8 mouse cellular contexts compared by ENCODE assay signal in the genomic region with DNA sequence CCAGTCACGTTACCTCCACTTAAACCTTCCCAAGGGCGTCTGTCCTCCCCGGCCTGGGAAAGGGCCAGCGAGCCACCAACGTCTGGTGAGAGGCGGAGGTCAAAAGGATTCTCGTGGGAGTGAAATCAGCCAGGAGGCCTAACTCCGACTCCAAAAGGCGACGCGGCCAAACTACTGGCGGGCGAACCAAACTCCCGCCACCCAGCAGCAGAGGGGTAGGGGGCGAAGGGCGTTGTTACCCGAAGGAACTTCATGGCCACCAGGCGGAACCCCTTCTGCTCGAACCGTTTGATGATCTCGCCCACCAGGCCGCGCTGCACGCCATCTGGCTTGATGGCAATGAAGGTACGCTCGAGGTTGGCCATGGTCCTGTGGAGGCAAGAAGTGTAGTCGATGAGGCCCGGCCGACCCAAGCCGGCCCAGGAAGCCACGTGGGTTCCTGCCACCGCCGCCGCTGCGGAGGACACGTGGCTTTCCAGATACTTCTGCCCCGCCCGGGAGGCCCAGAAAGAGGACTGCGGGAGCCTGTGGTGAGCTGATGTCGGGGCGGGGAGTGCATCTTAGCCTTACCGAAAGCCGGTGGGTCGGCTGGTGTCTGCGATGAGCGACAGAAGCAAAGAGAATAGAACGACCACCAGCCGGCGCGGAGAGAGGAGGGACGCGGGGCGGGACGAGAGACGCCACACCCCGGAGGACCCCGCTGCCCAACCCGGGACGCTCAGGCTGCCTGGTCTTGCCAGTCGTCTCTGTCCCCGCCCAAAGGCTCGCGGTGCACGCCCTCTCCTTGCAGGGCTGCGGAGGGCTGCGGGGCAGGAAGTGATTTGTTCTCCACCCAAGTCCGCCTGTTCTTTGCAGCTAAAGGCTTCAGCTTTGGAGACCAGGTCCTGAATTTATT. TPM values are rescaled to one million over a fixed set of nuclear protein-coding genes. Genes with fewer than 3 reads are reported as not detected.
DNase-seq lines count a peak whose midpoint lies in the region; ATAC-seq and TF ChIP-seq lines count a peak whose summit lies in the region.

No protein-coding gene starts in this region.

- peak overlapping the region; percentile 97 for H3K27ac ChIP-seq in gastrocnemius, adult 2 months
- H3K27ac ChIP-seq in hindbrain, postnatal 0 days = peak overlapping the region; percentile 87
- H3K27ac ChIP-seq in left cerebral cortex, adult 2 months = peak overlapping the region; percentile 86
- peak overlapping the region; percentile 88 for H3K27ac ChIP-seq in macrophage

- H3K4me1 ChIP-seq in hindbrain, postnatal 0 days (ENCODE audit: insufficient read depth, low read length) = peaks cover 7% of the 10 kb centered on the region; the same call in 1 of the 2 replicates

- H3K4me2 ChIP-seq in hindbrain, postnatal 0 days (ENCODE audit: low read depth, low read length) = peak overlapping the region; percentile 93

- H3K4me3 ChIP-seq in gastrocnemius, adult 2 months = peak overlapping the region; percentile 75
- peak overlapping the region; percentile 63 for H3K4me3 ChIP-seq in hindbrain, postnatal 0 days (ENCODE audit: low read length)
- H3K4me3 ChIP-seq in left cerebral cortex, adult 2 months = peak overlapping the region; percentile 63
- H3K4me3 ChIP-seq in macrophage (ENCODE audit: inconsistent target) = peak overlapping the region; percentile 87

- peak; percentile 17; the same call in 1 of the 2 replicates for TF ChIP-seq CTCF in gastrocnemius, adult 2 months (IDR thresholded peaks at IDR 0.05)
- TF ChIP-seq CTCF in hindbrain, postnatal 0 days (IDR thresholded peaks at IDR 0.05; ENCODE audit: low read depth) = peak; percentile 52
- peak; percentile 19 for TF ChIP-seq CTCF in left cerebral cortex, adult 2 months (IDR thresholded peaks at IDR 0.05)

- peaks cover 35% of the 10 kb centered on the region for H3K36me3 ChIP-seq in hindbrain, postnatal 0 days (ENCODE audit: insufficient read depth, low read length)
- H3K36me3 ChIP-seq in macrophage (ENCODE audit: inconsistent target) = peaks cover 23% of the 10 kb centered on the region; the same call in 1 of the 2 replicates

- DNase-seq in gastrocnemius, adult 2 months = peak; percentile 97
- DNase-seq in hindbrain, postnatal 0 days (ENCODE audit: low spot score) = peak; percentile 92
- DNase-seq in left cerebral cortex, adult 2 months (ENCODE audit: extremely low spot score in 1 of 2, low spot score in 2 of 2) = peak; percentile 82
- DNase-seq in right cerebral cortex, adult 18-20 months = peak; percentile 91
- peak; percentile 86 for DNase-seq in urinary bladder, adult 2 months (ENCODE audit: low spot score)

- peak overlapping the region; percentile 62 for H3K9ac ChIP-seq in hindbrain, postnatal 0 days (replicated peaks; ENCODE audit: low read length)

- no peaks in the 10 kb centered on the region for H3K9me3 ChIP-seq in hindbrain, postnatal 0 days (ENCODE audit: low read length)

- peaks cover 36% of the 10 kb centered on the region for H3K79me2 ChIP-seq in macrophage (ENCODE audit: inconsistent target)

- H3K27me3 ChIP-seq in hindbrain, postnatal 0 days (ENCODE audit: insufficient read depth, low read length) = no peaks in the 10 kb centered on the region

- under 1% methylated on average over 66 of the region's 67 CpGs for WGBS in hindbrain, postnatal 0 days
- under 1% methylated on average over 60 of the region's 67 CpGs for WGBS in macrophage (ENCODE audit: missing documents)

- intact Hi-C loops in gastrocnemius, adult 2 months (cut with DNase I) = loop anchor here (5.0 kb wide), 1 partner anchor 42 kb away; a partner anchor contains a TSS
- intact Hi-C loops in left cerebral cortex, adult 2 months (cut with DNase I) = loop anchor here (5.0 kb wide), 1 partner anchor 42 kb away; a partner anchor contains a TSS

- ATAC-seq in activated CD4-positive, CD25-positive, alpha-beta regulatory T cell, adult 4 months = peak; percentile 99
- peak; percentile 97 for ATAC-seq in common myeloid progenitor, adult 5-6 weeks (replicated peaks; ENCODE audit: low read depth, poor library complexity, severe bottlenecking)
- peak; percentile 96 for ATAC-seq in hindbrain, postnatal 0 days

RNA-seq across cellular contexts. Expression of a gene that starts 0.6 kb away (rescaled TPM):
- 100 to 1,000 TPM; 149 to 492 TPM for polyA plus RNA-seq in activated CD4-positive, CD25-positive, alpha-beta regulatory T cell, adult 4 months (2017; shearing (Covaris generic))
- 172 and 252 TPM in 2 replicates for total RNA-seq in common myeloid progenitor, adult 5-6 weeks (2017)
- 100 to 1,000 TPM; 611 to 700 TPM for total RNA-seq in gastrocnemius, adult 2 months (2021)
- total RNA-seq in hindbrain, postnatal 0 days (2014; rRNA removed) = 302 and 328 TPM in 2 replicates
- polyA plus RNA-seq in hindbrain, postnatal 0 days (2015; fragmentation: Nextera tagmentation; extraction: Ambion mirVana) = 138 and 161 TPM in 2 replicates
- 10 to 100 TPM; 72.6 to 83.4 TPM for total RNA-seq in left cerebral cortex, adult 2 months (2021)
- total RNA-seq in macrophage (2018; cell fraction: chromatin; rRNA removed) = 10 to 100 TPM in 6 of 26 experiments, 1 to 10 TPM in 20; 2.0 to 78.8 (median 7.5) TPM
- 100 to 1,000 TPM; 248 to 370 (median 280) TPM for total RNA-seq in macrophage (2018; cell fraction: cytosol; rRNA removed)
- total RNA-seq in macrophage (2018; cell fraction: nucleus; rRNA removed) = 10 to 100 TPM; 15.2 to 72.6 (median 28.7) TPM
- polyA plus RNA-seq in macrophage (2018) = 187 to 466 TPM (median 286 TPM) in 3 replicates
- 209 and 211 TPM in 2 replicates for polyA plus RNA-seq in urinary bladder, adult 2 months (2012; rRNA removed)

RNA-seq across cellular contexts. Expression of a gene that starts 12.6 kb away (rescaled TPM):
- polyA plus RNA-seq in activated CD4-positive, CD25-positive, alpha-beta regulatory T cell, adult 4 months (2017; shearing (Covaris generic)) = 100 to 1,000 TPM in 1 of 2 experiments, 10 to 100 TPM in 1; 19.2 to 305 TPM
- not detected in 2 replicates for total RNA-seq in common myeloid progenitor, adult 5-6 weeks (2017)
- total RNA-seq in gastrocnemius, adult 2 months (2021) = 10 to 100 TPM in 1 of 2 experiments, 1 to 10 TPM in 1; 2.8 to 13.0 TPM
- total RNA-seq in hindbrain, postnatal 0 days (2014; rRNA removed) = 124 and 128 TPM in 2 replicates
- 402 and 417 TPM in 2 replicates for polyA plus RNA-seq in hindbrain, postnatal 0 days (2015; fragmentation: Nextera tagmentation; extraction: Ambion mirVana)
- total RNA-seq in left cerebral cortex, adult 2 months (2021) = 10 to 100 TPM; 85.3 to 97.9 TPM
- 1 to 10 TPM in 2 of 26 experiments, not detected in 24; 1.1 to 2.2 TPM for total RNA-seq in macrophage (2018; cell fraction: chromatin; rRNA removed)
- 10 to 100 TPM; 11.9 to 36.9 (median 23.0) TPM for total RNA-seq in macrophage (2018; cell fraction: cytosol; rRNA removed)
- 10 to 100 TPM in 1 of 26 experiments, 1 to 10 TPM in 18, under 1 TPM in 1, not detected in 6; 0.86 to 10.7 (median 6.8) TPM for total RNA-seq in macrophage (2018; cell fraction: nucleus; rRNA removed)
- polyA plus RNA-seq in macrophage (2018) = 6.1 to 48.7 TPM (median 16.9 TPM) in 3 replicates
- polyA plus RNA-seq in urinary bladder, adult 2 months (2012; rRNA removed) = 49.4 and 49.9 TPM in 2 replicates

RNA-seq across cellular contexts. Expression of a gene that starts 12.8 kb away (rescaled TPM):
- 100 to 1,000 TPM; 144 to 327 TPM for polyA plus RNA-seq in activated CD4-positive, CD25-positive, alpha-beta regulatory T cell, adult 4 months (2017; shearing (Covaris generic))
- 108 and 121 TPM in 2 replicates for total RNA-seq in common myeloid progenitor, adult 5-6 weeks (2017)
- 10 to 100 TPM; 13.0 to 22.7 TPM for total RNA-seq in gastrocnemius, adult 2 months (2021)
- 44.8 and 49.7 TPM in 2 replicates for total RNA-seq in hindbrain, postnatal 0 days (2014; rRNA removed)
- polyA plus RNA-seq in hindbrain, postnatal 0 days (2015; fragmentation: Nextera tagmentation; extraction: Ambion mirVana) = 309 and 356 TPM in 2 replicates
- total RNA-seq in left cerebral cortex, adult 2 months (2021) = 100 to 1,000 TPM; 104 to 111 TPM
- total RNA-seq in macrophage (2018; cell fraction: chromatin; rRNA removed) = 10 to 100 TPM in 2 of 26 experiments, 1 to 10 TPM in 23, under 1 TPM in 1; 0.94 to 11.8 (median 3.8) TPM
- 10 to 100 TPM; 20.5 to 44.0 (median 32.1) TPM for total RNA-seq in macrophage (2018; cell fraction: cytosol; rRNA removed)
- total RNA-seq in macrophage (2018; cell fraction: nucleus; rRNA removed) = 10 to 100 TPM in 5 of 26 experiments, 1 to 10 TPM in 21; 2.0 to 17.3 (median 5.8) TPM
- 32.9 to 71.2 TPM (median 46.6 TPM) in 3 replicates for polyA plus RNA-seq in macrophage (2018)
- polyA plus RNA-seq in urinary bladder, adult 2 months (2012; rRNA removed) = 44.7 and 65.0 TPM in 2 replicates

RNA-seq across cellular contexts. Expression of a gene that starts 40.4 kb away (rescaled TPM):
- polyA plus RNA-seq in activated CD4-positive, CD25-positive, alpha-beta regulatory T cell, adult 4 months (2017; shearing (Covaris generic)) = 10 to 100 TPM; 17.2 to 18.7 TPM
- 87.9 and 90.7 TPM in 2 replicates for total RNA-seq in common myeloid progenitor, adult 5-6 weeks (2017)
- 100 to 1,000 TPM; 154 to 161 TPM for total RNA-seq in gastrocnemius, adult 2 months (2021)
- 110 and 114 TPM in 2 replicates for total RNA-seq in hindbrain, postnatal 0 days (2014; rRNA removed)
- polyA plus RNA-seq in hindbrain, postnatal 0 days (2015; fragmentation: Nextera tagmentation; extraction: Ambion mirVana) = 84.8 and 89.1 TPM in 2 replicates
- total RNA-seq in left cerebral cortex, adult 2 months (2021) = 100 to 1,000 TPM; 289 to 291 TPM
- total RNA-seq in macrophage (2018; cell fraction: chromatin; rRNA removed) = 1,000 to 10,000 TPM in 5 of 26 experiments, 100 to 1,000 TPM in 21; 283 to 1,525 (median 521) TPM
- total RNA-seq in macrophage (2018; cell fraction: cytosol; rRNA removed) = 100 to 1,000 TPM in 2 of 26 experiments, 10 to 100 TPM in 24; 36.8 to 131 (median 64.0) TPM
- total RNA-seq in macrophage (2018; cell fraction: nucleus; rRNA removed) = 100 to 1,000 TPM; 114 to 746 (median 249) TPM
- polyA plus RNA-seq in macrophage (2018) = 47.8 to 52.5 TPM (median 51.8 TPM) in 3 replicates
- 42.1 and 42.9 TPM in 2 replicates for polyA plus RNA-seq in urinary bladder, adult 2 months (2012; rRNA removed)

Comparison
In these comparisons a context has a peak if more than half of its experiments do, and no peak if none do; other contexts are left out.
1. Peak in every context shown above with its lines: DNase-seq, ATAC-seq, H3K4me3 ChIP-seq and H3K27ac ChIP-seq.